Mouse (Mus musculus): ENCODE measurements around the gene Dkkl1. TPM values are rescaled to one million over a fixed set of nuclear protein-coding genes. Genes with fewer than 3 reads are reported as not detected.
"Not testable (repeated sequence)": the region's sequence is repeated elsewhere in the genome, so short reads cannot be mapped to it uniquely, and the experiment has no call there.

Dkkl1 gene
- polyA plus RNA-seq, 1 experiment from 2014 or later = 0.81 TPM

- no peak overlapping the region for H3K4me2 ChIP-seq
- no peaks in the 10 kb centered on the region for H3K36me3 ChIP-seq (ENCODE audit: control insufficient read depth, insufficient read depth, low read length)
- no peak overlapping the region for H3K4me3 ChIP-seq (ENCODE audit: low read depth, low read length)
- peaks cover 96% of the 10 kb centered on the region for H3K27me3 ChIP-seq (ENCODE audit: control insufficient read depth, insufficient read depth, low read length)
- ATAC-seq (ENCODE audit: low FRiP score) (no peak), DNase-seq (ENCODE audit: low spot score, missing footprints) (no peak)
- no peaks in the 10 kb centered on the region for H3K9me3 ChIP-seq (ENCODE audit: control insufficient read depth, low read length)
- 26% methylated on average over 7 of the region's 7 CpGs for WGBS
- H3K27ac ChIP-seq (ENCODE audit: low read depth, low read length) = no peak overlapping the region
- no peak overlapping the region for H3K9ac ChIP-seq (ENCODE audit: low read length)
- peaks cover 12% of the 10 kb centered on the region for H3K4me1 ChIP-seq (ENCODE audit: control insufficient read depth, insufficient read depth, low read length)
Observed at GRCm38 (mm10) chr7:45178550-45178949, 33.4 kb downstream of the Dkkl1 start.

GRCm38 (mm10) chr7:45176356-45176755 is 35.6 kb downstream of the Dkkl1 start:
- ATAC-seq (ENCODE audit: low FRiP score) = 0 out of 2 replicates have a peak, but pooled peaks have one; percentile 8
- Histone ChIP-seq H3K27me3 (ENCODE audit: control insufficient read depth, insufficient read depth, low read length) (peaks cover 74% of the 10 kb centered on the region), H3K36me3 (ENCODE audit: control insufficient read depth, insufficient read depth, low read length) (no peaks in the 10 kb centered on the region), H3K27ac (ENCODE audit: low read depth, low read length) (no peak overlapping the region), H3K4me3 (ENCODE audit: low read depth, low read length) (peak overlapping the region; percentile 1; the same call in 1 of the 2 replicates), H3K4me2 (peak overlapping the region; percentile 25), H3K9ac (ENCODE audit: low read length) (peak overlapping the region; percentile 20; the same call in 1 of the 2 replicates), H3K4me1 (ENCODE audit: control insufficient read depth, insufficient read depth, low read length) (peaks cover 7% of the 10 kb centered on the region), H3K9me3 (ENCODE audit: control insufficient read depth, low read length) (no peaks in the 10 kb centered on the region; the same call in 1 of the 2 replicates)
- DNase-seq (ENCODE audit: low spot score, missing footprints) = no peak
- 3% methylated on average over 30 of the region's 31 CpGs for WGBS

- ATAC-seq (ENCODE audit: low FRiP score) = 0 out of 2 replicates have a peak, but pooled peaks have one; percentile 11
- H3K27ac ChIP-seq (ENCODE audit: low read depth, low read length) = no peak overlapping the region
- no peaks in the 10 kb centered on the region for H3K36me3 ChIP-seq (ENCODE audit: control insufficient read depth, insufficient read depth, low read length)
- H3K9me3 ChIP-seq (ENCODE audit: control insufficient read depth, low read length) = no peaks in the 10 kb centered on the region; the same call in 1 of the 2 replicates
- 2% methylated on average over 23 of the region's 23 CpGs for WGBS
- peaks cover 71% of the 10 kb centered on the region for H3K27me3 ChIP-seq (ENCODE audit: control insufficient read depth, insufficient read depth, low read length)
- DNase-seq (ENCODE audit: low spot score, missing footprints) = no peak
- peaks cover 7% of the 10 kb centered on the region for H3K4me1 ChIP-seq (ENCODE audit: control insufficient read depth, insufficient read depth, low read length)
- H3K4me3 ChIP-seq (ENCODE audit: low read depth, low read length) = peak overlapping the region; percentile 1; the same call in 1 of the 2 replicates
- peak overlapping the region; percentile 20; the same call in 1 of the 2 replicates for H3K9ac ChIP-seq (ENCODE audit: low read length)
- H3K4me2 ChIP-seq = peak overlapping the region; percentile 25
Observed at GRCm38 (mm10) chr7:45175929-45176328, 36.0 kb downstream of the Dkkl1 start.

- Histone ChIP-seq H3K4me1 (ENCODE audit: control insufficient read depth, insufficient read depth, low read length) (peaks cover 7% of the 10 kb centered on the region), H3K4me2 (no peak overlapping the region), H3K27ac (ENCODE audit: low read depth, low read length) (no peak overlapping the region), H3K27me3 (ENCODE audit: control insufficient read depth, insufficient read depth, low read length) (peaks cover 66% of the 10 kb centered on the region), H3K9me3 (ENCODE audit: control insufficient read depth, low read length) (no peaks in the 10 kb centered on the region; the same call in 1 of the 2 replicates), H3K4me3 (ENCODE audit: low read depth, low read length) (no peak overlapping the region), H3K9ac (ENCODE audit: low read length) (no peak overlapping the region), H3K36me3 (ENCODE audit: control insufficient read depth, insufficient read depth, low read length) (no peaks in the 10 kb centered on the region)
- DNase-seq (ENCODE audit: low spot score, missing footprints) (peak; percentile 94), ATAC-seq (ENCODE audit: low FRiP score) (no peak)
- WGBS = 2% methylated on average over 13 of the region's 13 CpGs
Observed at GRCm38 (mm10) chr7:45175398-45175797, 36.5 kb downstream of the Dkkl1 start.

GRCm38 (mm10) chr7:45174567-45175280 is 37.2 kb downstream of the Dkkl1 start:
- no peak overlapping the region for H3K4me3 ChIP-seq (ENCODE audit: low read depth, low read length)
- H3K36me3 ChIP-seq (ENCODE audit: control insufficient read depth, insufficient read depth, low read length) = no peaks in the 10 kb centered on the region
- H3K4me1 ChIP-seq (ENCODE audit: control insufficient read depth, insufficient read depth, low read length) = peaks cover 7% of the 10 kb centered on the region
- H3K9ac ChIP-seq (ENCODE audit: low read length) = no peak overlapping the region
- H3K4me2 ChIP-seq = peak overlapping the region; percentile 23; the same call in 1 of the 2 replicates
- H3K9me3 ChIP-seq (ENCODE audit: control insufficient read depth, low read length) = peaks cover 6% of the 10 kb centered on the region; the same call in 1 of the 2 replicates
- ATAC-seq (ENCODE audit: low FRiP score) (no peak; the same call in 1 of the 2 replicates), DNase-seq (ENCODE audit: low spot score, missing footprints) (peak; percentile 91)
- H3K27ac ChIP-seq (ENCODE audit: low read depth, low read length) = no peak overlapping the region
- 3% methylated on average over 29 of the region's 29 CpGs for WGBS
- H3K27me3 ChIP-seq (ENCODE audit: control insufficient read depth, insufficient read depth, low read length) = peaks cover 60% of the 10 kb centered on the region

GRCm38 (mm10) chr7:45173772-45174171 is 38.2 kb downstream of the Dkkl1 start:
- H3K4me1 ChIP-seq (ENCODE audit: control insufficient read depth, insufficient read depth, low read length); H3K36me3 ChIP-seq (ENCODE audit: control insufficient read depth, insufficient read depth, low read length); ATAC-seq (ENCODE audit: low FRiP score); H3K9ac ChIP-seq (ENCODE audit: low read length); H3K4me3 ChIP-seq (ENCODE audit: low read depth, low read length); H3K27ac ChIP-seq (ENCODE audit: low read depth, low read length); H3K9me3 ChIP-seq (ENCODE audit: control insufficient read depth, low read length); DNase-seq (ENCODE audit: low spot score, missing footprints); H3K4me2 ChIP-seq: not testable (repeated sequence)
- peaks cover 59% of the 10 kb centered on the region for H3K27me3 ChIP-seq (ENCODE audit: control insufficient read depth, insufficient read depth, low read length)
- 45% methylated on average over 1 of the region's 1 CpGs for WGBS

- Histone ChIP-seq H3K4me3 (ENCODE audit: low read depth, low read length) (no peak overlapping the region), H3K4me1 (ENCODE audit: control insufficient read depth, insufficient read depth, low read length) (peaks cover 7% of the 10 kb centered on the region), H3K27me3 (ENCODE audit: control insufficient read depth, insufficient read depth, low read length) (peaks cover 59% of the 10 kb centered on the region), H3K9me3 (ENCODE audit: control insufficient read depth, low read length) (peaks cover 8% of the 10 kb centered on the region; the same call in 1 of the 2 replicates), H3K36me3 (ENCODE audit: control insufficient read depth, insufficient read depth, low read length) (no peaks in the 10 kb centered on the region), H3K4me2 (no peak overlapping the region), H3K9ac (ENCODE audit: low read length) (no peak overlapping the region), H3K27ac (ENCODE audit: low read depth, low read length) (no peak overlapping the region)
- no peak for ATAC-seq (ENCODE audit: low FRiP score)
- WGBS = 61% methylated on average over 7 of the region's 7 CpGs
- DNase-seq (ENCODE audit: low spot score, missing footprints) = no peak
Observed at GRCm38 (mm10) chr7:45172974-45173373, 39.0 kb downstream of the Dkkl1 start.

GRCm38 (mm10) chr7:45169495-45169894 is 42.5 kb downstream of the Dkkl1 start:
- ATAC-seq (ENCODE audit: low FRiP score) (no peak), DNase-seq (ENCODE audit: low spot score, missing footprints) (no peak)
- no peak overlapping the region for H3K9ac ChIP-seq (ENCODE audit: low read length)
- H3K4me2 ChIP-seq = no peak overlapping the region
- no peaks in the 10 kb centered on the region; the same call in none of the 2 replicates for H3K4me1 ChIP-seq (ENCODE audit: control insufficient read depth, insufficient read depth, low read length)
- H3K4me3 ChIP-seq (ENCODE audit: low read depth, low read length) = no peak overlapping the region
- WGBS = 91% methylated on average over 3 of the region's 3 CpGs
- peaks cover 8% of the 10 kb centered on the region; the same call in 1 of the 2 replicates for H3K9me3 ChIP-seq (ENCODE audit: control insufficient read depth, low read length)
- H3K27me3 ChIP-seq (ENCODE audit: control insufficient read depth, insufficient read depth, low read length) = peaks cover 58% of the 10 kb centered on the region
- H3K36me3 ChIP-seq (ENCODE audit: control insufficient read depth, insufficient read depth, low read length) = no peaks in the 10 kb centered on the region
- no peak overlapping the region for H3K27ac ChIP-seq (ENCODE audit: low read depth, low read length)

- no peak overlapping the region for H3K4me2 ChIP-seq
- H3K4me3 ChIP-seq (ENCODE audit: low read depth, low read length) = no peak overlapping the region
- ATAC-seq (ENCODE audit: low FRiP score) (no peak), DNase-seq (ENCODE audit: low spot score, missing footprints) (no peak)
- no peak overlapping the region for H3K27ac ChIP-seq (ENCODE audit: low read depth, low read length)
- no peak overlapping the region for H3K9ac ChIP-seq (ENCODE audit: low read length)
- H3K27me3 ChIP-seq (ENCODE audit: control insufficient read depth, insufficient read depth, low read length) = peaks cover 61% of the 10 kb centered on the region
- H3K36me3 ChIP-seq (ENCODE audit: control insufficient read depth, insufficient read depth, low read length) = no peaks in the 10 kb centered on the region
- peaks cover 8% of the 10 kb centered on the region; the same call in 1 of the 2 replicates for H3K9me3 ChIP-seq (ENCODE audit: control insufficient read depth, low read length)
- 3% methylated on average over 24 of the region's 24 CpGs for WGBS
- H3K4me1 ChIP-seq (ENCODE audit: control insufficient read depth, insufficient read depth, low read length) = peaks cover 5% of the 10 kb centered on the region
Observed at GRCm38 (mm10) chr7:45168656-45169055, 43.3 kb downstream of the Dkkl1 start.

All from midbrain, embryonic 11.5 days (tissue).